Mouse (Mus musculus) hindbrain, embryonic 16.5 days (tissue): ENCODE measurements around the gene Tmed9. TPM values are rescaled to one million over a fixed set of nuclear protein-coding genes. Genes with fewer than 3 reads are reported as not detected.

Source experiments
- ATAC-seq: fragments of 200-750 bp; cut with Nextera tagmentation; 2 replicates; pipeline ENCODE4 v1.8.0; 2017; ENCODE audit warnings: moderate TSS enrichment, moderate library complexity
- H3K27ac ChIP-seq: fragments of 300-500 bp; sonication (generic); 2 replicates; pipeline ENCODE4 v1.5.1; 2014; ENCODE audit warnings: low read depth, mild to moderate bottlenecking, control low read depth, low read length, moderate library complexity
- H3K27me3 ChIP-seq: fragments of 300-500 bp; sonication (generic); replicated peaks from 2 replicates; pipeline ENCODE4 v1.6.1; 2014; ENCODE audit warnings: low read length; ENCODE audit not compliant: control insufficient read depth, insufficient read depth
- H3K36me3 ChIP-seq: fragments of 300-500 bp; sonication (generic); 2 replicates; pipeline ENCODE4 v1.6.1; 2014; ENCODE audit warnings: mild to moderate bottlenecking, low read length, moderate library complexity, mixed read lengths; ENCODE audit not compliant: control insufficient read depth, insufficient read depth
- H3K4me1 ChIP-seq: fragments of 300-500 bp; sonication (generic); 2 replicates; pipeline ENCODE4 v1.6.1; 2014; ENCODE audit warnings: low read depth, low read length; ENCODE audit not compliant: control insufficient read depth, insufficient read depth
- H3K4me2 ChIP-seq: fragments of 300-500 bp; sonication (generic); 2 replicates; pipeline ENCODE4 v1.6.1; 2014; ENCODE audit warnings: mild to moderate bottlenecking, low read length, control low read depth, moderate library complexity
- H3K4me3 ChIP-seq: fragments of 300-500 bp; sonication (generic); 2 replicates; pipeline ENCODE4 v1.5.1; 2014; ENCODE audit warnings: mild to moderate bottlenecking, low read length, control low read depth, moderate library complexity
- H3K9ac ChIP-seq: fragments of 300-500 bp; sonication (generic); 2 replicates; pipeline ENCODE4 v1.6.1; 2014; ENCODE audit warnings: low read depth, mild to moderate bottlenecking, control low read depth, low read length, moderate library complexity
- H3K9me3 ChIP-seq: fragments of 300-500 bp; sonication (generic); 2 replicates; pipeline ENCODE4 v1.6.1; 2014; ENCODE audit warnings: mild to moderate bottlenecking, low read length, moderate library complexity; ENCODE audit not compliant: control insufficient read depth
- WGBS: fragments of 180-500 bp; shearing (Covaris S2); extraction: QIAGEN DNeasy Blood & Tissue Kit; methylation state at CpG from one replicate; pipeline ENCODE4 v1.1.7; 2014; 5-methylcytosine and 5-hydroxymethylcytosine counted together
- polyA plus RNA-seq: library from polyadenylated mRNA; unstranded; fragments of >200 nt; fragmentation: Nextera tagmentation; extraction: Ambion mirVana; gene quantifications from 2 replicates; pipeline ENCODE4 v1.2.1, GENCODE M21; 2015

The Tmed9 gene
- 102 TPM in 2 replicates for polyA plus RNA-seq

DNA sequence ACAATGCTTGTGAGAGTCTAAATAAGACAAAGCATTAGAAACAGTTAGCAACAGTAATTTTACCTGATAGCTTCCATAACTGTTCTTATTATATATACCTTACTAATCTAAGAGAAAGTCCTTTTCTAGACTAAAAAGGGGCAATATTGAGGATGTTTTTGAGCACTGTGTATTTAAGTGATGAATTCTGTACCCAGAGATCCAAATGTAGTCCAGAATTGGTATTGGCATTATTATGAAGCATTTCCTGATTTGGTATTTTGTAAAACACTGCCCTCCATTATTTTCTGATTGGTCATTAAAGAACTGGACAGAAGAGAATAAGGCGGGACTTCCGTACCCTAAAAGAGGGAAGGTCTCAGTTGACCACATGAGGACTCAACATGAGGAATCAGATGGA lies at the start of gene Tmed9:
TSS of gene Tmed9 (plus strand) at position 301 of the 400 bp plus-strand sequence.
- no peak within 1 kb of the TSS for H3K27ac ChIP-seq
- no peak within 1 kb of the TSS for H3K4me2 ChIP-seq
- no peak for ATAC-seq
- peaks cover 14% of the 10 kb centered on the region for H3K4me1 ChIP-seq
- no peaks in the 10 kb centered on the region for H3K36me3 ChIP-seq
- no peaks in the 10 kb centered on the region for H3K9me3 ChIP-seq
- WGBS, result 95% methylated on average over 2 of the region's 2 CpGs
- H3K27me3 ChIP-seq, result no peaks in the 10 kb centered on the region
- no peak within 1 kb of the TSS for H3K4me3 ChIP-seq
- H3K9ac ChIP-seq, result no peak within 1 kb of the TSS

GRCm38 (mm10) chr13:55523951-55524600 lies 49.5 kb upstream of the Tmed9 start:
- H3K9me3 ChIP-seq, result no peaks in the 10 kb centered on the region
- no peak overlapping the region for H3K4me2 ChIP-seq
- H3K27me3 ChIP-seq, result no peaks in the 10 kb centered on the region
- no peak for ATAC-seq
- H3K27ac ChIP-seq, result no peak overlapping the region
- H3K36me3 ChIP-seq, result no peaks in the 10 kb centered on the region
- WGBS, result 86% methylated on average over 23 of the region's 23 CpGs
- no peak overlapping the region for H3K9ac ChIP-seq
- no peak overlapping the region for H3K4me3 ChIP-seq
- no peaks in the 10 kb centered on the region for H3K4me1 ChIP-seq

GRCm38 (mm10) chr13:55525733-55526553 lies 47.6 kb upstream of the Tmed9 start:
- no peak for ATAC-seq
- H3K36me3 ChIP-seq, result peaks cover 7% of the 10 kb centered on the region; the same call in 1 of the 2 replicates
- H3K4me3 ChIP-seq, result no peak overlapping the region
- no peak overlapping the region for H3K4me2 ChIP-seq
- no peaks in the 10 kb centered on the region for H3K4me1 ChIP-seq
- no peak overlapping the region for H3K9ac ChIP-seq
- no peaks in the 10 kb centered on the region for H3K9me3 ChIP-seq
- H3K27ac ChIP-seq, result no peak overlapping the region
- no peaks in the 10 kb centered on the region for H3K27me3 ChIP-seq
- 83% methylated on average over 16 of the region's 16 CpGs for WGBS

GRCm38 (mm10) chr13:55527212-55527611 lies 46.3 kb upstream of the Tmed9 start:
- no peaks in the 10 kb centered on the region for H3K9me3 ChIP-seq

DNA sequence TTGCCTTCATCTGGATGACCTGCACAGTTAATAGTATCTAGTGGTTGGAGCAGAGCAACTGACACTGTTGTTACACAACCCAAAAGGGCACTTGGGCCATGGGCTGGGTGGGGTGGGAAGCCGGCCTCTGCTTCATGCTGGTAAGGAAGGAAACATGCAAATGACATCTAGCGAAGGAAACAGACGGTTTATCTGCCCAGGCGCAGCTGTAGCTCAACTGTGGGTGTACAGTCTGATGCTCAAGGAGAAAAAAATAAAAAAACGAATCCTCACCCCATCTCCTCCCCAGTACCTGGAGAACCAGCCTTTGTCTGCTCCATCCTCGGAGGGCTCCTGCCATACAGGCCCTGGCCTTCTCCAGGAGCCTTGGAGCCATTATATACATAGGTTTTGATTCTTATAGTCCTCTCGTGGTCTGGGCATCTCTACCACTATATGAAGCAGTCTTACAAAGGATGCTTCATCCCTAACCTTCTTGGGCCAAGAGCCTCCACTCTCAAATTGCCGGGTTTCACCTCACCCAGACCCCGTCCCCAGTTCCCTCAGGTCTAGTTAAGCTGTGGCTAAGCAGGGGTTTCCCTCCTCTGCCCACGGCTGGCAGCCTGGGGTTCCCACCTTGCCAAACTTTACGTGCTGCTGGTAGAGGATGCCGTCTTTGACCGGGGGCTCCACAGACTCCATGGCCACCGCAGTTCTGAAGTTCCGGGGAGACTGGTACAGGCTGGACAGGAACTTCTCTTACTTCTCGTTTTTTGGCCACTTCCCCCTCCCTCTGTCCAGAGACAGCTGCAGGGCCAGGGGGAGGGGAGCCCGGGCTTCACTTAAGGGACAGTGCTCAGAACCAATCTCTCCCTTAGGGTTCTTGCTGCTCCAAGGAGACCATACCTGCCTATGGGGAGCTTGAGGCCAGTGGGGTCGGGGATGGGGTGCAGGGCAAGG lies 45.4 kb upstream of the Tmed9 start:
- no peak for ATAC-seq
- H3K36me3 ChIP-seq, result peaks cover 21% of the 10 kb centered on the region

More at GRCm38 (mm10) chr13:55527212-55527611, 46.3 kb upstream of the Tmed9 start:
- Histone ChIP-seq H3K4me1 (no peaks in the 10 kb centered on the region), H3K36me3 (peaks cover 15% of the 10 kb centered on the region), H3K27me3 (no peaks in the 10 kb centered on the region), H3K4me3 (no peak overlapping the region), H3K27ac (no peak overlapping the region), H3K4me2 (no peak overlapping the region), H3K9ac (no peak overlapping the region)
- 63% methylated on average over 16 of the region's 16 CpGs for WGBS
- no peak for ATAC-seq

GRCm38 (mm10) chr13:55529198-55529915 lies 44.2 kb upstream of the Tmed9 start, which contains the start of gene Dok3:
Gene Dok3 (minus strand): TSS chr13:55529296.
- Histone ChIP-seq H3K27me3 (no peaks in the 10 kb centered on the region), H3K27ac (no peak within 1 kb of the TSS), H3K9ac (no peak within 1 kb of the TSS), H3K9me3 (no peaks in the 10 kb centered on the region), H3K4me1 (no peaks in the 10 kb centered on the region), H3K36me3 (peaks cover 32% of the 10 kb centered on the region), H3K4me2 (no peak within 1 kb of the TSS), H3K4me3 (no peak within 1 kb of the TSS)
- 85% methylated on average over 8 of the region's 8 CpGs for WGBS
- no peak for ATAC-seq

More for the DNA sequence above, 45.4 kb upstream of the Tmed9 start:
- Histone ChIP-seq H3K27ac (no peak overlapping the region), H3K4me3 (no peak overlapping the region), H3K9ac (no peak overlapping the region), H3K4me2 (no peak overlapping the region), H3K4me1 (no peaks in the 10 kb centered on the region), H3K27me3 (no peaks in the 10 kb centered on the region), H3K9me3 (no peaks in the 10 kb centered on the region)
- WGBS, result 86% methylated on average over 18 of the region's 18 CpGs

- ATAC-seq, result no peak
- Histone ChIP-seq H3K4me2 (peak overlapping the region; percentile 83), H3K4me1 (peaks cover 10% of the 10 kb centered on the region), H3K9ac (peak overlapping the region; percentile 86), H3K27ac (no peak overlapping the region), H3K4me3 (peak overlapping the region; percentile 86), H3K36me3 (peaks cover 42% of the 10 kb centered on the region), H3K27me3 (no peaks in the 10 kb centered on the region), H3K9me3 (no peaks in the 10 kb centered on the region)
- 93% methylated on average over 15 of the region's 15 CpGs for WGBS
These were observed 38.3 kb upstream of the Tmed9 start for GRCm38 (mm10) chr13:55535191-55535590.

- ATAC-seq, result no peak
- H3K9me3 ChIP-seq, result no peaks in the 10 kb centered on the region
- peaks cover 42% of the 10 kb centered on the region for H3K36me3 ChIP-seq
These were observed 37.7 kb upstream of the Tmed9 start for GRCm38 (mm10) chr13:55535796-55536193.

More at GRCm38 (mm10) chr13:55535796-55536193, 37.7 kb upstream of the Tmed9 start:
- Histone ChIP-seq H3K27ac (peak overlapping the region; percentile 82), H3K9ac (peak overlapping the region; percentile 86), H3K4me2 (peak overlapping the region; percentile 83), H3K4me3 (peak overlapping the region; percentile 86), H3K27me3 (no peaks in the 10 kb centered on the region), H3K4me1 (peaks cover 10% of the 10 kb centered on the region)
- WGBS, result 19% methylated on average over 16 of the region's 17 CpGs
